Comparison of ENCODE assay signal across 8 mouse cellular contexts in the genomic region with DNA sequence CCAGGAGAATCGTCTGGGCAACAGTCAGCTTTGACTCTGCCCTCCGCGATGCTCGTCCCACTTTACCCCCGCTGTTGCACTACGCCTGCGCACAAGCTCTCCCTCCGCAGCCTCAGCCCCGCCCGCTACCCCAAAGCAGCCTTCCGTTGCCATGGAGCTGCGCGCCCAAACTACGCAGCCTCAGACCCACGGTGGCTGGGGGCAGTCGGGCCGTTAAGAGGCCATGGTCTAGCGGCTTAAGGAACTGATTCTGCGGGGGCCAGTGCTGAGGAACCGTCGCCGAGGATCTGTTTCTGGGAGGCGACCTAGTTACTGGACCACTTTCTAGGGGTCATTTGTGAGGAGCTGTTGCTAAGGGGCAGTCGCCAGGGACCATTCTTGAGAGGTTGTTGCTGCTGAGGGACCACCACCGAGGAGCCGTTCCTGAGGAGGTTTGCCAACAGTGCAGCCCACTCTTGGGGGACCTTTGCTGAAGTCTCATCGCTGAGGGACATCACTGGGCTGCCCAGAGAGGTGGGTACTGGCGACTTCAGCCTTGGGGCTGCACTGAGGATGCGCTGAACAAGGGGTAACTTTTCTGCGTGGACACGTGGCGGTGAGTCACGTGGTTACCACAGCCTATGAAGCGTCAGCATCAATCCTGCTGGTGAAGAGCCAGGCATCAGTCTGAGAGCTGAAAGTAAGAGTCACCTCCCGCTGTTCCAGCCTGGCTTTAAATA. TPM values are rescaled to one million over a fixed set of nuclear protein-coding genes. Genes with fewer than 3 reads are reported as not detected.
DNase-seq lines count a peak whose midpoint lies in the region; ATAC-seq and TF ChIP-seq lines count a peak whose summit lies in the region.

A gene (plus strand): TSS at position 133 of the 719 bp plus-strand sequence.

- WGBS in hindbrain, postnatal 0 days, result under 1% methylated on average over 35 of the region's 35 CpGs

- ATAC-seq in activated CD4-positive, CD25-positive, alpha-beta regulatory T cell, adult 4 months, result peak; percentile 59
- peak; percentile 81 for ATAC-seq in common myeloid progenitor, adult 5-6 weeks (replicated peaks; ENCODE audit: low read depth, poor library complexity, severe bottlenecking)
- peak; percentile 97 for ATAC-seq in hindbrain, postnatal 0 days

- H3K36me3 ChIP-seq in hindbrain, postnatal 0 days (ENCODE audit: insufficient read depth, low read length), result no peaks in the 10 kb centered on the region

- peak within 1 kb of the TSS; percentile 58; the same call in 1 of the 2 replicates for H3K27ac ChIP-seq in hindbrain, postnatal 0 days

- peak within 1 kb of the TSS; percentile 46; the same call in 1 of the 2 replicates for H3K9ac ChIP-seq in hindbrain, postnatal 0 days (replicated peaks; ENCODE audit: low read length)

- TF ChIP-seq CTCF in hindbrain, postnatal 0 days (IDR thresholded peaks at IDR 0.05; ENCODE audit: low read depth), result no peak

- H3K9me3 ChIP-seq in hindbrain, postnatal 0 days (ENCODE audit: low read length), result no peaks in the 10 kb centered on the region

- peak; percentile 41 to 69 for DNase-seq in gastrocnemius, adult 8-10 months (ENCODE audit: low spot score in 2 of 2)
- DNase-seq in hindbrain, postnatal 0 days (ENCODE audit: low spot score), result peak; percentile 93
- DNase-seq in left cerebral cortex, adult 18-20 months (ENCODE audit: low spot score in 2 of 2), result peak; percentile 87 to 93
- peak; percentile 63 for DNase-seq in lung, postnatal 36 days
- peak; percentile 93 to 94 for DNase-seq in right cerebral cortex, postnatal 10 days (ENCODE audit: low spot score in 2 of 2)
- no peak for DNase-seq in adipocyte (ENCODE audit: low spot score)

- H3K4me3 ChIP-seq in hindbrain, postnatal 0 days (ENCODE audit: low read length), result peak within 1 kb of the TSS; percentile 54

- no peaks in the 10 kb centered on the region for H3K27me3 ChIP-seq in hindbrain, postnatal 0 days (ENCODE audit: insufficient read depth, low read length)

- no peaks in the 10 kb centered on the region for H3K4me1 ChIP-seq in hindbrain, postnatal 0 days (ENCODE audit: insufficient read depth, low read length)

- peak within 1 kb of the TSS; percentile 90 for H3K4me2 ChIP-seq in hindbrain, postnatal 0 days (ENCODE audit: low read depth, low read length)

RNA-seq across cellular contexts. Expression of the gene that starts here (rescaled TPM):
- polyA plus RNA-seq in activated CD4-positive, CD25-positive, alpha-beta regulatory T cell, adult 4 months (2017; shearing (Covaris generic)), result 1 to 10 TPM; 1.8 to 2.1 TPM
- 0.23 and 0.29 TPM in 2 replicates for total RNA-seq in common myeloid progenitor, adult 5-6 weeks (2017)
- under 1 TPM; 0.22 to 0.47 (median 0.39) TPM for total RNA-seq in gastrocnemius, adult 8-10 months (2022)
- total RNA-seq in hindbrain, postnatal 0 days (2014; rRNA removed), result 3.7 and 5.7 TPM in 2 replicates
- polyA plus RNA-seq in hindbrain, postnatal 0 days (2015; fragmentation: Nextera tagmentation; extraction: Ambion mirVana), result 5.2 and 5.5 TPM in 2 replicates
- 10 to 100 TPM; 12.0 to 13.1 TPM for total RNA-seq in left cerebral cortex, adult 18-20 months (2021)

Comparison
In these comparisons a context has a peak if more than half of its experiments do, and no peak if none do; other contexts are left out.
1. Peak in ATAC-seq in common myeloid progenitor, adult 5-6 weeks; RNA of the gene not detected or under 1 TPM.
2. Peak in DNase-seq in gastrocnemius, adult 8-10 months; RNA of the gene not detected or under 1 TPM.